Mouse (Mus musculus): ENCODE measurements around the gene Ccdc171.
"Not testable (repeated sequence)": the region's sequence is repeated elsewhere in the genome, so short reads cannot be mapped to it uniquely, and the experiment has no call there.

- not testable (repeated sequence) for TF ChIP-seq CTCF (IDR thresholded peaks at IDR 0.05; ENCODE audit: low read depth, low read length); POLR2AphosphoS5 (IDR thresholded peaks at IDR 0.05; ENCODE audit: insufficient replicate concordance, low read depth, low read length); GATA1 (IDR thresholded peaks at IDR 0.05; ENCODE audit: borderline replicate concordance, low read length); TAL1 (conservative IDR thresholded peaks at IDR 0.05; ENCODE audit: low read depth, low read length)
These were observed 9.2 kb upstream of the Ccdc171 start for GRCm38 (mm10) chr4:83516144-83516543.

Measured in G1E (cell line).